Mouse (Mus musculus): ENCODE measurements around the gene Rnaset2a. TPM values are rescaled to one million over a fixed set of nuclear protein-coding genes. Genes with fewer than 3 reads are reported as not detected.
"Not testable (repeated sequence)": the region's sequence is repeated elsewhere in the genome, so short reads cannot be mapped to it uniquely, and the experiment has no call there.

Rnaset2a gene
- polyA plus RNA-seq, 1 experiment from 2014 or later = 12.0 TPM

GRCm38 (mm10) chr17:8069847-8070246 is 78.0 kb downstream of the Rnaset2a start:
- not testable (repeated sequence) for H3K36me3 ChIP-seq; H3K4me3 ChIP-seq; ATAC-seq (replicated peaks); H3K27me3 ChIP-seq; H3K27ac ChIP-seq (replicated peaks); H3K4me2 ChIP-seq (replicated peaks); H3K4me1 ChIP-seq; H3K9me3 ChIP-seq; H3K9ac ChIP-seq (replicated peaks)
- WGBS = 64% methylated on average over 2 of the region's 2 CpGs

Other genes with a start within 250 kb of the Rnaset2a start
- 0.36 and 0.41 TPM in 2 replicates for gene Tagap, start 222.1 kb downstream of the Rnaset2a start, polyA plus RNA-seq (2015; fragmentation: Nextera tagmentation; extraction: Ambion mirVana)
- 68.0 and 77.6 TPM in 2 replicates for gene Rsph3a, start 202.5 kb downstream of the Rnaset2a start, polyA plus RNA-seq (2015; fragmentation: Nextera tagmentation; extraction: Ambion mirVana)
- gene Gm49673, start 309 bp downstream of the Rnaset2a start, polyA plus RNA-seq (2015; fragmentation: Nextera tagmentation; extraction: Ambion mirVana) = 0.14 and 0.48 TPM in 2 replicates
- gene Fgfr1op, start 17.4 kb upstream of the Rnaset2a start, polyA plus RNA-seq (2015; fragmentation: Nextera tagmentation; extraction: Ambion mirVana) = 23.6 and 27.2 TPM in 2 replicates
- not detected in 2 replicates for gene Ccr6, start 87.9 kb upstream of the Rnaset2a start, polyA plus RNA-seq (2015; fragmentation: Nextera tagmentation; extraction: Ambion mirVana)
- 303 and 312 TPM in 2 replicates for gene Mpc1, start 134.8 kb upstream of the Rnaset2a start, polyA plus RNA-seq (2015; fragmentation: Nextera tagmentation; extraction: Ambion mirVana)
- 148 and 157 TPM in 2 replicates for gene Sft2d1, start 163.0 kb upstream of the Rnaset2a start, polyA plus RNA-seq (2015; fragmentation: Nextera tagmentation; extraction: Ambion mirVana)
- 11.5 and 12.8 TPM in 2 replicates for gene Prr18, start 189.4 kb upstream of the Rnaset2a start, polyA plus RNA-seq (2015; fragmentation: Nextera tagmentation; extraction: Ambion mirVana)
- 0.51 and 0.63 TPM in 2 replicates for gene T2, start 207.9 kb upstream of the Rnaset2a start, polyA plus RNA-seq (2015; fragmentation: Nextera tagmentation; extraction: Ambion mirVana)